In the genomic region with DNA sequence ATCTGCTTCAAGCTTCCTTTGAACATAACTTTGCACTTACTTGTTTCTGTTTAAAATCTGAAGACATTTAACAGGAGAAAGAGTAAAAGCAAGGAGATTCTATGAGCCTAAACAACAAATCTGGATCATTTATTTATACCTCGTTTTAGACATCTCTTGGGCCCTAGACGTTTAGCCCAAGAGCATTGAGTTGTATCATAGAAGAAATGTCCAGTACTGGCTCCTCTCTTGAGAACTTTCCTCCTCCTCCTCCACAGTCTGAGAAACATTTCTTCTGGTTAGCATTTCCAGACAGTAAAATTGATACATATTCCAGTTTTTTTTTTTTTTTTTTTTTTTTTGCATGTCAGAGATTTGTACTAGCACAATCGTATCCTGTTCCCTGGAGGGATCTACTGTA, we compare ENCODE assay signal across 35 mouse cellular contexts. TPM values are rescaled to one million over a fixed set of nuclear protein-coding genes. Genes with fewer than 3 reads are reported as not detected.
"Had no signal": no experiment of that assay in that cellular context is flagged by ENCODE, and none has a peak within 500 bp of the region (broad histone marks: within the 10 kb centered on the region; RNA-seq: fewer than 3 reads in every experiment).

A gene (minus strand): TSS at position 101 of the 400 bp plus-strand sequence.

- H3K4me3 ChIP-seq: left cerebral cortex, adult 2 months; limb, embryonic 10.5 days; limb, embryonic 12.5 days; limb, embryonic 13.5 days; limb, embryonic 15.5 days; lung, embryonic 15.5 days; megakaryocyte, embryonic 14.5 days; midbrain, embryonic 10.5 days; midbrain, embryonic 12.5 days; midbrain, embryonic 13.5 days; midbrain, embryonic 15.5 days; myocyte; neural tube, embryonic 12.5 days had no signal

- H3K9ac ChIP-seq: limb, embryonic 12.5 days; limb, embryonic 13.5 days; limb, embryonic 15.5 days; liver, embryonic 14.5 days; lung, embryonic 14.5 days; lung, embryonic 15.5 days; midbrain, embryonic 12.5 days; midbrain, embryonic 13.5 days; midbrain, embryonic 15.5 days; neural tube, embryonic 12.5 days had no signal

- ATAC-seq: lung, postnatal 0 days; midbrain, embryonic 13.5 days; midbrain, embryonic 15.5 days; midbrain, embryonic 16.5 days had no signal

- DNase-seq: layer of hippocampus, postnatal 36 days; left cerebral cortex, postnatal 4 days; lung, adult 18-20 months; lung, adult 2 months; lung, embryonic 14.5 days; lung, postnatal 10 days; lung, postnatal 14 days; lung, postnatal 36 days; lung, postnatal 4 days; midbrain, embryonic 14.5 days had no signal

- H3K36me3 ChIP-seq: limb, embryonic 10.5 days; limb, embryonic 12.5 days; limb, embryonic 13.5 days; limb, embryonic 15.5 days; lung, embryonic 15.5 days; midbrain, embryonic 10.5 days; midbrain, embryonic 12.5 days; midbrain, embryonic 13.5 days; midbrain, embryonic 15.5 days; neural tube, embryonic 12.5 days had no signal

- H3K27ac ChIP-seq: left cerebral cortex, adult 2 months; limb, embryonic 10.5 days; limb, embryonic 12.5 days; limb, embryonic 13.5 days; limb, embryonic 15.5 days; liver, embryonic 14.5 days; lung, embryonic 15.5 days; macrophage; midbrain, embryonic 10.5 days; midbrain, embryonic 12.5 days; midbrain, embryonic 13.5 days; midbrain, embryonic 15.5 days; neural tube, embryonic 12.5 days had no signal

- H3K4me2 ChIP-seq: limb, embryonic 12.5 days; limb, embryonic 13.5 days; limb, embryonic 15.5 days; lung, embryonic 14.5 days; lung, embryonic 15.5 days; midbrain, embryonic 11.5 days; midbrain, embryonic 12.5 days; midbrain, embryonic 13.5 days; midbrain, embryonic 15.5 days; neural tube, embryonic 12.5 days had no signal

- H3K27me3 ChIP-seq: limb, embryonic 12.5 days; limb, embryonic 13.5 days; limb, embryonic 15.5 days; lung, embryonic 15.5 days; megakaryocyte, embryonic 14.5 days; midbrain, embryonic 12.5 days; midbrain, embryonic 13.5 days; midbrain, embryonic 15.5 days; neural tube, embryonic 12.5 days had no signal

- H3K4me1 ChIP-seq: limb, embryonic 10.5 days; limb, embryonic 12.5 days; limb, embryonic 13.5 days; limb, embryonic 15.5 days; lung, embryonic 15.5 days; midbrain, embryonic 10.5 days; midbrain, embryonic 12.5 days; midbrain, embryonic 13.5 days; midbrain, embryonic 15.5 days; neural tube, embryonic 12.5 days had no signal

- H3K9me3 ChIP-seq: limb, embryonic 10.5 days; limb, embryonic 12.5 days; limb, embryonic 13.5 days; limb, embryonic 15.5 days; lung, embryonic 15.5 days; megakaryocyte, embryonic 14.5 days; midbrain, embryonic 10.5 days; midbrain, embryonic 12.5 days; midbrain, embryonic 13.5 days; midbrain, embryonic 15.5 days; neural tube, embryonic 12.5 days had no signal

RNA-seq across cellular contexts. Expression of the gene that starts here (rescaled TPM):
- polyA plus RNA-seq: limb, embryonic 10.5 days; limb, embryonic 11.5 days; limb, embryonic 12.5 days; limb, embryonic 13.5 days; limb, embryonic 14.5 days; limb, embryonic 15.5 days; liver, adult 2 months; liver, embryonic 16.5 days; lung, adult 2 months; lung, embryonic 14.5 days; lung, embryonic 15.5 days; lung, embryonic 16.5 days; lung, postnatal 0 days; macrophage; midbrain, embryonic 10.5 days; midbrain, embryonic 11.5 days; midbrain, embryonic 12.5 days; midbrain, embryonic 13.5 days; midbrain, embryonic 14.5 days; midbrain, embryonic 15.5 days; midbrain, embryonic 16.5 days; midbrain, postnatal 0 days; myocyte; neural tube, embryonic 11.5 days; neural tube, embryonic 12.5 days had no signal
